Mouse (Mus musculus): ENCODE results near the gene P4ha3. TPM values are rescaled to one million over a fixed set of nuclear protein-coding genes. Genes with fewer than 3 reads are reported as not detected.

P4ha3 gene
- polyA plus RNA-seq, 1 experiment from 2014 or later, result 10.0 TPM

DNA sequence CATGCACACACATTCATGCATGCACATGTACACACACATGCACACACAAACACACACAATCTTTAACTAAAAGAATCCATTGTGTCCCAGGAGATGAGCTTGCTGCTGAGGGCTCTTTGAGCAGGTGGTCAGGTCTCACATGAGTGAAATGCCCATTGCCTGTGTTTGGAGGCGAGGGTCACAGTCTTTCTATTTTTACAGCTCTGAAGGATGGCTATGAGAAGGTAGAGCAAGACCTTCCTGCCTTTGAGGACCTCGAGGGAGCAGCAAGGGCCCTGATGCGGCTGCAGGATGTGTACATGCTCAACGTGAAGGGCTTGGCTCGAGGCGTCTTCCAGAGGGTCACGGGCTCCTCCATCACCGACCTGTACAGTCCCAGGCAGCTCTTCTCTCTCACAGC, 8.2 kb downstream of the P4ha3 start:
- Histone ChIP-seq H3K27ac (ENCODE audit: low read length) (no peak overlapping the region), H3K4me3 (ENCODE audit: low read depth, low read length) (no peak overlapping the region), H3K4me1 (ENCODE audit: control insufficient read depth, insufficient read depth, low read length) (peaks cover 9% of the 10 kb centered on the region; the same call in 1 of the 2 replicates), H3K9ac (replicated peaks; ENCODE audit: low read depth, low read length) (no peak overlapping the region), H3K4me2 (replicated peaks; ENCODE audit: low read depth, low read length) (no peak overlapping the region), H3K27me3 (ENCODE audit: control insufficient read depth, insufficient read depth, low read length) (no peaks in the 10 kb centered on the region), H3K36me3 (ENCODE audit: control insufficient read depth, insufficient read depth, low read length) (no peaks in the 10 kb centered on the region), H3K9me3 (ENCODE audit: control insufficient read depth, low read depth, low read length) (0 out of 2 replicates have a peak, but pooled peaks cover 4% of the 10 kb centered on the region)
- ATAC-seq (ENCODE audit: insufficient number of reproducible peaks, insufficient read depth, low FRiP score, low read depth), result no peak
- 82% methylated on average over 8 of the region's 8 CpGs for WGBS

DNA sequence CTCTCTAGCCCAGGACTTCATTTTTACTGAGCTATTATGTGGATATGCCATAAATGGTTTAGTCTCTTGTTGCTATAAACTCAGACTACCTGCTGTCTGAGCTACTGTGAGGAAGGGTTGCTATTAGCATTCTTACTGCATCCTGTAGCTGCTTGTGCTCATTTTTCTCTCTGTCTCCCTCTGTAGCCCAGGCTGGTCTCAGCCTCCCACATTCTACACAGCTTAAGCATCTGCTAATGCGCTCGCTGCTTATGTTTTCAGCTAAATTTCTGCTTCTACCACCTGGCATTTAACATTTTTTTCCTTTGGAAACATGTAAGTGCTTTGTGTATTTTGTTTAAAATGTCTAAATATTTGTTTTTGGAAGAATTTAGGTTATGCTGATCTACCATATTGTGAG, 10.4 kb downstream of the P4ha3 start:
- Histone ChIP-seq H3K4me3 (ENCODE audit: low read depth, low read length) (no peak overlapping the region), H3K4me2 (replicated peaks; ENCODE audit: low read depth, low read length) (no peak overlapping the region), H3K9ac (replicated peaks; ENCODE audit: low read depth, low read length) (no peak overlapping the region), H3K27ac (ENCODE audit: low read length) (no peak overlapping the region), H3K4me1 (ENCODE audit: control insufficient read depth, insufficient read depth, low read length) (peaks cover 7% of the 10 kb centered on the region; the same call in 1 of the 2 replicates), H3K36me3 (ENCODE audit: control insufficient read depth, insufficient read depth, low read length) (no peaks in the 10 kb centered on the region), H3K27me3 (ENCODE audit: control insufficient read depth, insufficient read depth, low read length) (no peaks in the 10 kb centered on the region), H3K9me3 (ENCODE audit: control insufficient read depth, low read depth, low read length) (0 out of 2 replicates have a peak, but pooled peaks cover under 1% of the 10 kb centered on the region)
- WGBS, result 62% methylated on average over 2 of the region's 2 CpGs
- ATAC-seq (ENCODE audit: insufficient number of reproducible peaks, insufficient read depth, low FRiP score, low read depth), result no peak

DNA sequence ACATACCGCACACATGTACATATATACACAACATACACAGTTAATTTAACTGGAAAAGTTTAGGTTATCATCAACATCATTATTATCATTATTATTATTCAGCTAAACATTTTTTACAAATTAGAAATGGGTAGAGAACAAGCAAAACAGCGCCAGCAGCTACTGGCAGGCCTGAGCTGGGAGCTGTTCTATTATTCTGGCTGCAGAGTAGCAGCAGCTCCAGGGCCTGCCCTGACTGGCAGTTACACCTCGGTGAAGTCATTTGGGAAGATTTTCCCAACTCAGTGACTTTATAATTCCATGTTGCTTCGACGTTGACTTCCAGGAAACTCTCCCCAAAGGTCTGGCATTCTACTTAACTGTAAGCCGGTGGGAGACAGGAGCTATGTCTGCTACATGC, 11.4 kb downstream of the P4ha3 start:
- Histone ChIP-seq H3K4me1 (ENCODE audit: control insufficient read depth, insufficient read depth, low read length) (peaks cover 7% of the 10 kb centered on the region; the same call in 1 of the 2 replicates), H3K4me3 (ENCODE audit: low read depth, low read length) (no peak overlapping the region), H3K9me3 (ENCODE audit: control insufficient read depth, low read depth, low read length) (no peaks in the 10 kb centered on the region), H3K9ac (replicated peaks; ENCODE audit: low read depth, low read length) (no peak overlapping the region), H3K27ac (ENCODE audit: low read length) (no peak overlapping the region), H3K4me2 (replicated peaks; ENCODE audit: low read depth, low read length) (no peak overlapping the region), H3K27me3 (ENCODE audit: control insufficient read depth, insufficient read depth, low read length) (no peaks in the 10 kb centered on the region), H3K36me3 (ENCODE audit: control insufficient read depth, insufficient read depth, low read length) (no peaks in the 10 kb centered on the region)
- WGBS, result 77% methylated on average over 6 of the region's 6 CpGs
- no peak for ATAC-seq (ENCODE audit: insufficient number of reproducible peaks, insufficient read depth, low FRiP score, low read depth)

DNA sequence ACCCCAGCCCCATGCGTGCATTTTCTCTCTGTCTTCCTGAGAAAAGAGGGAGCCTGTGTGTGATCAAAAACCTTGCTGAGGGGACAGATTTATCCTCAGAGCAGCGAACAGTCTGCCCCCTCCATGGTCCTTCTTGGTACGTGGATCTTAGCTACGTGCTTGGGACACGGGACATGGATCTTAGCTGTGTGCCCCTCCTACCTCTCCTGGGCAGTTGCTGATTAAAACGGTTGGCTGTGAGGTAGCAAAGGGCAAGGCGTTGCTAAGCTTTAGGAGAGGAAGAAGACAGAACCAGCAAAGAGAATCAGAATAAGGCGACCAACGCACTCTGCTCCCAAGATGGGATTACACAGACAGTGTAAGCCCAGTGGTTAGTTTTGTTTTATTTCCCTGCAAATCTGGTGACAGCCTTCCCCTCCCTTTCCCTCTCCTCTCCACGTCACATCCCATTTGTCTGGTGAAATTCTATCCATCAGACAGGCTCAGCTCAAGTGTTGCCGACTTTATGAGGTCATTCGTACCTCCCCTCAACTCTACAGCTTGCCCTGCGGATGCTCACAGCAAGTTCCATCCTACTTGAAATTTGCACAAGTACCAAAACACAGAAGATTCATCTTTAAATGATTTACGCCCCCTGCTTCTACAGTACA, 13.7 kb downstream of the P4ha3 start:
- Histone ChIP-seq H3K4me2 (replicated peaks; ENCODE audit: low read depth, low read length) (no peak overlapping the region), H3K9me3 (ENCODE audit: control insufficient read depth, low read depth, low read length) (no peaks in the 10 kb centered on the region), H3K36me3 (ENCODE audit: control insufficient read depth, insufficient read depth, low read length) (no peaks in the 10 kb centered on the region), H3K4me3 (ENCODE audit: low read depth, low read length) (no peak overlapping the region), H3K9ac (replicated peaks; ENCODE audit: low read depth, low read length) (no peak overlapping the region), H3K27ac (ENCODE audit: low read length) (no peak overlapping the region), H3K4me1 (ENCODE audit: control insufficient read depth, insufficient read depth, low read length) (peaks cover 7% of the 10 kb centered on the region; the same call in 1 of the 2 replicates), H3K27me3 (ENCODE audit: control insufficient read depth, insufficient read depth, low read length) (no peaks in the 10 kb centered on the region)
- ATAC-seq (ENCODE audit: insufficient number of reproducible peaks, insufficient read depth, low FRiP score, low read depth), result no peak
- 65% methylated on average over 14 of the region's 14 CpGs for WGBS

DNA sequence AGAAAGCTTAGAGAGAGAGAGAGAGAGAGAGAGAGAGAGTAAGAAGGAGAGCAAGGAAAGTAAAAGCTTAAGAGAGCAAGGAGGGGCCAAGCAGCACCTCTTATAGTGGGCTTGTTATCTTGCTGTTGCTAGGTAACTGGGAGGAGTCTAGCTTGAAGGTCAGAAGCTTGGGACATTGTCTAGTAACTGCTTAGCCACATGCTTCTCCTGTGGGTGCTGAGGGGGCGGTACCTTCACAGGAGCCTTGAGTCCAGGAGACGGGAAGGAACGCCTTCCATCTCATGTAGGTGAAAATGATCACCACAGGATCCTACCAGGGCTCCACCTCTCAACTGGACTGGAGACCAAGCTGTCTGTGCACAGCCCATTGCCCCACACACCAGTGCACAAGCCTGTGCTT, 16.1 kb downstream of the P4ha3 start:
- no peaks in the 10 kb centered on the region for H3K9me3 ChIP-seq (ENCODE audit: control insufficient read depth, low read depth, low read length)
- peak; percentile 46; the same call in 1 of the 2 replicates for ATAC-seq (ENCODE audit: insufficient number of reproducible peaks, insufficient read depth, low FRiP score, low read depth)
- H3K4me3 ChIP-seq (ENCODE audit: low read depth, low read length), result no peak overlapping the region
- 70% methylated on average over 3 of the region's 3 CpGs for WGBS
- H3K27me3 ChIP-seq (ENCODE audit: control insufficient read depth, insufficient read depth, low read length), result no peaks in the 10 kb centered on the region
- H3K9ac ChIP-seq (replicated peaks; ENCODE audit: low read depth, low read length), result no peak overlapping the region
- H3K27ac ChIP-seq (ENCODE audit: low read length), result no peak overlapping the region
- H3K36me3 ChIP-seq (ENCODE audit: control insufficient read depth, insufficient read depth, low read length), result no peaks in the 10 kb centered on the region
- H3K4me2 ChIP-seq (replicated peaks; ENCODE audit: low read depth, low read length), result no peak overlapping the region
- H3K4me1 ChIP-seq (ENCODE audit: control insufficient read depth, insufficient read depth, low read length), result peaks cover 7% of the 10 kb centered on the region; the same call in 1 of the 2 replicates

DNA sequence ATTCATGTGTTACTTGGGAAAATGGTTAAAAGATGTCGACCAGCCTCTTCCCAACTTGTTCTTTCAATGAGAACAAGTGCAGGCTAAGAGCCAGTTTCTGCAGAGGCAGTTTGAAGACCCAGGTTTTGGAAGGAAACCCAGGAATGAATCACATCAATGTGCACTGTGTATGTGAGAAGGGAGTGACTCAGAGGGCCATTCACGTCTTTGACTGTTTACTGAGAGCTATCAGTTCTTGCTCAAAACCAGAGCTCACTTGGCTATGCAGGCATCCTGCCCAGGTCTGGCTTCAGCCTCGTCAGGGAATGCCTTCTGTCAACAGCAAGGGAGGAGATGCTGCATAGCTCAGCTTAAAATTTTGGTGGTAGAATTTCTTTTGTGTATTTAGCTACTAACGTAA, 17.0 kb downstream of the P4ha3 start:
- Histone ChIP-seq H3K4me2 (replicated peaks; ENCODE audit: low read depth, low read length) (no peak overlapping the region), H3K4me1 (ENCODE audit: control insufficient read depth, insufficient read depth, low read length) (peaks cover 7% of the 10 kb centered on the region; the same call in 1 of the 2 replicates), H3K36me3 (ENCODE audit: control insufficient read depth, insufficient read depth, low read length) (no peaks in the 10 kb centered on the region), H3K9me3 (ENCODE audit: control insufficient read depth, low read depth, low read length) (no peaks in the 10 kb centered on the region), H3K9ac (replicated peaks; ENCODE audit: low read depth, low read length) (no peak overlapping the region), H3K27ac (ENCODE audit: low read length) (no peak overlapping the region; the same call in 1 of the 2 replicates), H3K27me3 (ENCODE audit: control insufficient read depth, insufficient read depth, low read length) (no peaks in the 10 kb centered on the region), H3K4me3 (ENCODE audit: low read depth, low read length) (no peak overlapping the region)
- 41% methylated on average over 4 of the region's 4 CpGs for WGBS
- ATAC-seq (ENCODE audit: insufficient number of reproducible peaks, insufficient read depth, low FRiP score, low read depth), result peak; percentile 58; the same call in 1 of the 2 replicates

DNA sequence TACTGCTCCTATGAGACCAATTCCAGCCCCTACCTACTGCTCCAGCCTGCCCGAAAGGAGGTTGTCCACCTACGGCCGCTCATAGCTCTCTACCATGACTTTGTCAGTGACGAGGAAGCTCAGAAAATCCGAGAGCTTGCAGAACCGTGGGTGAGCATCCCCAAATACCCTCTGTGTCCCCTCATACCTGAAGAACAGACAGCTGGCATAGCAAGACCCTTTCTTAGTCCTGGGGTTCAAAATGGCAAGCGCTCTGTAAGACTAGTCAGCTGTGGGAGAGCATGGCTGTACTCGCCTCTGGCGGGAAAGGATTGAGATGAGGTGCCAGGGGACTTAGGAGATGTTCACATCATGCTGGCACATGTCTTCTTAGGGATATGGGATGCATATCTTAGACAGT, 20.6 kb downstream of the P4ha3 start:
- no peak overlapping the region for H3K4me2 ChIP-seq (replicated peaks; ENCODE audit: low read depth, low read length)
- no peak for ATAC-seq (ENCODE audit: insufficient number of reproducible peaks, insufficient read depth, low FRiP score, low read depth)
- H3K9me3 ChIP-seq (ENCODE audit: control insufficient read depth, low read depth, low read length), result no peaks in the 10 kb centered on the region
- H3K4me3 ChIP-seq (ENCODE audit: low read depth, low read length), result no peak overlapping the region
- H3K9ac ChIP-seq (replicated peaks; ENCODE audit: low read depth, low read length), result no peak overlapping the region
- no peak overlapping the region for H3K27ac ChIP-seq (ENCODE audit: low read length)
- 0 out of 2 replicates have a peak, but pooled peaks cover 7% of the 10 kb centered on the region for H3K4me1 ChIP-seq (ENCODE audit: control insufficient read depth, insufficient read depth, low read length)
- H3K36me3 ChIP-seq (ENCODE audit: control insufficient read depth, insufficient read depth, low read length), result no peaks in the 10 kb centered on the region
- no peaks in the 10 kb centered on the region for H3K27me3 ChIP-seq (ENCODE audit: control insufficient read depth, insufficient read depth, low read length)
- WGBS, result 91% methylated on average over 9 of the region's 9 CpGs

DNA sequence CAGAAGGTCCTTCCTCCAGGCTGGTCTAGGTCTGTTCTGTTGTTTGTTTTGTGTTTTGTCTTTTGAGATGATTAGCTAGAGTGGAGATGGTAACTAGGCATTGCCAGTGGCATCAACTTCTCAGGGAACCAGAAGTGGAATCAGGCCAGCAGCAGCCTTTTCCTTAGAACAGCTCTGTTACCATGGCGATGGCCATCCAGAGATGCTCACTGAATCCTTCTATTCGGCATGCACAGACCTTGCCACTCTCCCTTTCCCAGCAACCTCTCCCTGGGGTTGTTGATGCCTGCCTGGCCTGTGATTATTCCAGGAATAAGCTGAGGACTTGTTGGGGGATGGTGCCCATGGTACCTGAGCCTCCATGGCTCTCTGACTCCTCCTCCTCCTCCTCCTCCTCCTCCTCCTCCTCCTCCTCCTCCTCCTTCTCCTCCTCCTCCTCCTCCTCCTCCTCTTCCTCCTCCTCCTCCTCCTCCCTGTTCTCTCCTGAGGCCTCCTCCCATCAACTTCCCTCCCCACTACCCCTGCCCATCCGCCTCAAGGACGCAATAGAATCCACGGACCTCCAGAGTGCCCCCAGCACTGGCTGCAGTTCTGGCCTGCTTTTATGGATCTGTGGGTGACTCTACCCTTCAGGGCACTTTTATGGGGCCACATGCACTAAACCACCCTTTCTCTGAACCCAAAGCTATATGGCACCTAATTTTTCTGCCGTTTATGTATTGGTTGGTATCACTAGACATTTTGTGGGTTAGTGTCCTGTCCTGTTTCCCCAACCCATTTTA, 22.7 kb downstream of the P4ha3 start:
- H3K27ac ChIP-seq (ENCODE audit: low read length), result no peak overlapping the region
- H3K4me1 ChIP-seq (ENCODE audit: control insufficient read depth, insufficient read depth, low read length), result 0 out of 2 replicates have a peak, but pooled peaks cover 7% of the 10 kb centered on the region
- H3K9ac ChIP-seq (replicated peaks; ENCODE audit: low read depth, low read length), result no peak overlapping the region

More for the DNA sequence above, 22.7 kb downstream of the P4ha3 start:
- 78% methylated on average over 6 of the region's 6 CpGs for WGBS
- no peak overlapping the region for H3K4me2 ChIP-seq (replicated peaks; ENCODE audit: low read depth, low read length)
- no peak overlapping the region for H3K4me3 ChIP-seq (ENCODE audit: low read depth, low read length)
- no peak for ATAC-seq (ENCODE audit: insufficient number of reproducible peaks, insufficient read depth, low FRiP score, low read depth)
- H3K27me3 ChIP-seq (ENCODE audit: control insufficient read depth, insufficient read depth, low read length), result no peaks in the 10 kb centered on the region
- no peaks in the 10 kb centered on the region for H3K36me3 ChIP-seq (ENCODE audit: control insufficient read depth, insufficient read depth, low read length)
- H3K9me3 ChIP-seq (ENCODE audit: control insufficient read depth, low read depth, low read length), result no peaks in the 10 kb centered on the region

Data from stomach, embryonic 14.5 days (tissue).